Mouse (Mus musculus) thymus, adult 2 months (tissue): ENCODE data around the gene Tmem205. TPM values are rescaled to one million over a fixed set of nuclear protein-coding genes. Genes with fewer than 3 reads are reported as not detected.

Experiments
- DNase-seq: peaks from one replicate; pipeline ENCODE4 v3.0.0; 2021
- H3K27ac ChIP-seq: fragments of 200-500 bp; 2 replicates; pipeline ENCODE4 v1.5.1; 2012; ENCODE audit warnings: low read length, control low read depth; ENCODE audit not compliant: control insufficient read depth, insufficient read depth
- H3K27me3 ChIP-seq: fragments of 200-500 bp; 2 replicates; pipeline ENCODE4 v1.6.1; 2012; ENCODE audit warnings: mild to moderate bottlenecking, low read length, moderate library complexity, mixed read lengths; ENCODE audit not compliant: control insufficient read depth, insufficient read depth
- H3K36me3 ChIP-seq: fragments of 200-500 bp; 2 replicates; pipeline ENCODE4 v1.6.1; 2012; ENCODE audit warnings: mild to moderate bottlenecking, low read length, moderate library complexity; ENCODE audit not compliant: control insufficient read depth, insufficient read depth
- H3K4me1 ChIP-seq: fragments of 200-500 bp; replicated peaks from 2 replicates; pipeline ENCODE4 v1.6.1; 2012; ENCODE audit warnings: low read length; ENCODE audit not compliant: control insufficient read depth, insufficient read depth
- H3K4me3 ChIP-seq: fragments of 200-500 bp; 2 replicates; pipeline ENCODE4 v1.5.1; 2012; ENCODE audit warnings: mild to moderate bottlenecking, low read length, control low read depth, moderate library complexity; ENCODE audit not compliant: control insufficient read depth, insufficient read depth
- CTCF ChIP-seq: fragments of 200-500 bp; IDR thresholded peaks from 2 replicates; pipeline ENCODE4 v1.5.1; 2012; ENCODE audit warnings: mild to moderate bottlenecking, control low read depth, low read length, moderate library complexity, borderline replicate concordance; ENCODE audit not compliant: control insufficient read depth, poor library complexity, insufficient read depth; ENCODE audit errors: extremely low read depth
- POLR2A ChIP-seq: fragments of 200-500 bp; IDR thresholded peaks from 2 replicates; pipeline ENCODE4 v1.6.1; 2012; ENCODE audit warnings: mild to moderate bottlenecking, low read length, control low read depth, moderate library complexity; ENCODE audit not compliant: control insufficient read depth, poor library complexity, insufficient read depth; ENCODE audit errors: extremely low read depth
- WGBS: fragments of 180-500 bp; shearing (Covaris S2); methylation state at CpG from one replicate; pipeline ENCODE4 v1.1.7; 2018; 5-methylcytosine and 5-hydroxymethylcytosine counted together
- polyA plus RNA-seq: library from polyadenylated mRNA; depleted of rRNA; stranded (reverse); fragments of >200 nt; gene quantifications from 2 replicates; pipeline ENCODE4 v1.2.3, GENCODE M21; 2012; rRNA removed

Tmem205 gene
- polyA plus RNA-seq: 40.0 and 47.7 TPM in 2 replicates

GRCm38 (mm10) chr9:21927208-21927753, at the start of gene Tmem205, which contains the start of gene Ccdc159:
TSS of gene Tmem205 (minus strand) at chr9:21927556.
TSS of gene Ccdc159 (plus strand) at chr9:21927471.
- Histone ChIP-seq H3K4me3 (peak within 1 kb of the TSS; percentile 45), H3K36me3 (no peaks in the 10 kb centered on the region), H3K4me1 (peaks cover 8% of the 10 kb centered on the region; the same call in 1 of the 2 replicates), H3K27me3 (no peaks in the 10 kb centered on the region), H3K27ac (no peak within 1 kb of the TSS)
- WGBS: under 1% methylated on average over 28 of the region's 28 CpGs
- no peak for DNase-seq
- TF ChIP-seq POLR2A (no peak), CTCF (no peak)

- DNase-seq: no peak
- Histone ChIP-seq H3K4me1 (peaks cover 7% of the 10 kb centered on the region), H3K36me3 (no peaks in the 10 kb centered on the region), H3K4me3 (no peak overlapping the region), H3K27me3 (no peaks in the 10 kb centered on the region), H3K27ac (no peak overlapping the region)
- WGBS: 91% methylated on average over 10 of the region's 10 CpGs
- TF ChIP-seq POLR2A (no peak), CTCF (no peak)
Measured at GRCm38 (mm10) chr9:21976626-21977175, 49.3 kb upstream of the Tmem205 start.

GRCm38 (mm10) chr9:21969304-21969703, 41.9 kb upstream of the Tmem205 start:
- Histone ChIP-seq H3K27ac (no peak overlapping the region), H3K27me3 (no peaks in the 10 kb centered on the region), H3K36me3 (no peaks in the 10 kb centered on the region), H3K4me1 (no peaks in the 10 kb centered on the region), H3K4me3 (no peak overlapping the region)
- DNase-seq: no peak
- no peak for TF ChIP-seq POLR2A
- WGBS: 86% methylated on average over 4 of the region's 4 CpGs

- Histone ChIP-seq H3K36me3 (no peaks in the 10 kb centered on the region), H3K27me3 (no peaks in the 10 kb centered on the region), H3K4me1 (no peaks in the 10 kb centered on the region), H3K4me3 (no peak overlapping the region), H3K27ac (no peak overlapping the region)
- 34% methylated on average over 6 of the region's 6 CpGs for WGBS
- DNase-seq: no peak
- TF ChIP-seq POLR2A (no peak), CTCF (no peak)
Measured at GRCm38 (mm10) chr9:21968883-21969282, 41.5 kb upstream of the Tmem205 start.

GRCm38 (mm10) chr9:21963417-21963816, 36.1 kb upstream of the Tmem205 start, which contains the start of gene Epor:
TSS of gene Epor (minus strand) at chr9:21963506.
- H3K36me3 ChIP-seq: no peaks in the 10 kb centered on the region
- peaks cover 17% of the 10 kb centered on the region for H3K4me1 ChIP-seq
- WGBS: 63% methylated on average over 8 of the region's 8 CpGs
- no peak for DNase-seq
- peaks cover 10% of the 10 kb centered on the region; the same call in 1 of the 2 replicates for H3K27me3 ChIP-seq
- peak within 1 kb of the TSS; percentile 9; the same call in 1 of the 2 replicates for H3K4me3 ChIP-seq
- no peak within 1 kb of the TSS for H3K27ac ChIP-seq
- TF ChIP-seq CTCF: no peak
- TF ChIP-seq POLR2A: no peak

- Histone ChIP-seq H3K36me3 (no peaks in the 10 kb centered on the region), H3K4me3 (peak overlapping the region; percentile 9; the same call in 1 of the 2 replicates), H3K4me1 (peaks cover 17% of the 10 kb centered on the region), H3K27me3 (peaks cover 10% of the 10 kb centered on the region; the same call in 1 of the 2 replicates), H3K27ac (no peak overlapping the region)
- peak; percentile 58 for DNase-seq
- TF ChIP-seq CTCF: 0 out of 2 replicates have a peak, but pooled peaks have one; percentile 35
- TF ChIP-seq POLR2A: no peak
- WGBS: 6% methylated on average over 34 of the region's 34 CpGs
Measured at GRCm38 (mm10) chr9:21962416-21963059, 35.2 kb upstream of the Tmem205 start.

GRCm38 (mm10) chr9:21962010-21962409, 34.7 kb upstream of the Tmem205 start:
- TF ChIP-seq CTCF: no peak
- no peak for TF ChIP-seq POLR2A
- no peak overlapping the region for H3K27ac ChIP-seq
- 2% methylated on average over 15 of the region's 15 CpGs for WGBS
- peak overlapping the region; percentile 9; the same call in 1 of the 2 replicates for H3K4me3 ChIP-seq
- DNase-seq: no peak
- peaks cover 17% of the 10 kb centered on the region for H3K4me1 ChIP-seq
- no peaks in the 10 kb centered on the region for H3K36me3 ChIP-seq
- peaks cover 10% of the 10 kb centered on the region; the same call in 1 of the 2 replicates for H3K27me3 ChIP-seq
